Mouse (Mus musculus) thymus, postnatal 14 days (tissue): Measurements from ENCODE around the gene Syngr1.

ENCODE experiments used
- DNase-seq: peaks from one replicate; pipeline ENCODE4 v3.0.0; 2021

Gene Syngr1

DNA sequence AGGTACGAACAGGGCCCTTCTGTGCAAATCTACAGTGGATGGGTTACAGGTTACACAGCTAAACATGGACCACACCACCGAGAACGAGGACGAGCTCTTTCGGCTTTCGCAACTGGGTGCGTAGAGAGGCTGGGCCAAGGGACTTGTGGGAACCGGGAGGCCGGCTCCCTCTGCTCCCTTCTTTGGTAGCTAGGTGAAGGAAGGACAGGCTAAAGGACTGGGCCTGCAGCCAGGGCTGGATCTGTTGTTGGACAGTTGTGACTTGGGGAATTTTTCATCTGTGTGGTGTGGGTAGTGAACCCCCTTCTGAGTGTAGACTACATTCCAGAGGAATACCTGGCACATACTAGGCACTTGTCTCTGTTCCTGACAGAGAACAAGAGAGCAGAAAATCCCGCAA is 61.5 kb downstream of the Syngr1 start:
- DNase-seq, result no peak

DNA sequence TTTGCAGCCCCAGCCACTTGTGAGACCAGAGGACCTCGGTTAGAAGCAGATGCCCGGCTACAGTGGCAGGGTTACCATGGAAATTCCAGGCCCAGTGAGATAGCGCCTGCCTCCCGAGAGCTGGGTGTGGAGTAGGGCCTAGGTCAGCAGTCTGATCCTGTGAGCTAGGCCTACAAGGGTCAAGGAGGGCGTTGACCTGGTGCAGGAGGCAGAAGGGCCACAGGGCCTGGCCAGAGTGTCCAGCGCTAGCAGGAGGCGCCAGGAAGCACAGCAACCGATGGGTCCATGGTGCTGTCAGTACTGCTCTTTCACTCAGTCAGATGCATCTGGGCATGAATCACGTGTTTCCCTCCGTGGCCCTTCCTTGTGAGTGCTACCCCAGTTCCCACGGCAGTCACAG is 62.6 kb downstream of the Syngr1 start:
- no peak for DNase-seq

DNA sequence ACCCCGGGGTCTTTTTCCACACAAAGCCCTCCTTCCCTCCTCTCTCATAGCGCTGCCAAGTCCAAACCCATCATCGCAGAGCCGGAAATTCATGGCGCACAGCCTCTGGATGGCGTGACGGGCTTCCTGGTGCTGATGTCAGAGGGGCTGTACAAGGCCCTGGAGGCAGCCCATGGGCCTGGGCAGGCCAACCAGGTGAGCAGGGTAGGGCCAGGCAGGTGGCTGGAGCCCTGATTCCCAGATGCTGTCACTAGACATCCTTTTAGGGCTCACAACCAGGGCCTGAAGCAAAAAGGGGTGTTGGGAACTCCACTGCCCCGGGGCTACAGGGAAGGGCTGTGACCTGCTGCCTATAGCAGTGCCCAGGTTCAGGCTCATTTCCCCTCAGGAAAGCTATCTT is 64.6 kb downstream of the Syngr1 start:
- no peak for DNase-seq

GRCm38 (mm10) chr15:80157197-80157943 is 66.2 kb downstream of the Syngr1 start:
- no peak for DNase-seq

DNA sequence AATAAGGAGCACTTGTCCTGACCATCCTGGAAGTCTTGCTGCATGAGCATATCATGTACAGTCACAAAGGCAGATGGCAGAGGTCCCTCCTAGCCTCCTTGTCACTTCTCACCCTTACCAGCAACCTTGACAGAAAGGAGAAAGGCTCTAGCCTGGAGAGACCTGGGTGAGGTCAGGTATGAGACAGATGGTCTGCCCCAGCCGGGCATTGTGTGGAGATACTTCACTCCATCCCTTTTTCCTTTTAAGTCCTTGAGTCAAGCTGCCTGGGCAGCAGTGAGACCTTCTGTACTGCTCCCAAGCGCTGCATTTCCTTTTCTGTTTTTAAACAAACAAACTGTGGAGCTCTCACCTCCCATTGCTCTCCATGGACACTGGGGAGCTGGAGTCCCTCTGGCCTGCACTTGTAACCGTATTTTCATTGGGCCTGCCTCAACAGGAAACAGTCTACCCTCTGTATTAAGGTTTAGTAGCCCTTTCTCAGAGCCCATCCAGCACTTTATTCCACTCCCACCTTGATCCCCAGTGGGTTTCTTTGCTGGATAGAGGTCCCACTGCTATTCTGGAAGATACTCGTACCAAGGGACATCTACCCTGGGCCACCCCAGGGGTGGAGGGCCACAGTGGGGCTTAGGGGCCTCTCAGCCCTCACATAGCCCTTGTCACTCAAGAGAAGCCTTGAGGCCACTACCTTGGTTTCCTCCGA is 67.0 kb downstream of the Syngr1 start:
- DNase-seq, result no peak

GRCm38 (mm10) chr15:80158707-80159090 is 67.6 kb downstream of the Syngr1 start:
- no peak for DNase-seq

DNA sequence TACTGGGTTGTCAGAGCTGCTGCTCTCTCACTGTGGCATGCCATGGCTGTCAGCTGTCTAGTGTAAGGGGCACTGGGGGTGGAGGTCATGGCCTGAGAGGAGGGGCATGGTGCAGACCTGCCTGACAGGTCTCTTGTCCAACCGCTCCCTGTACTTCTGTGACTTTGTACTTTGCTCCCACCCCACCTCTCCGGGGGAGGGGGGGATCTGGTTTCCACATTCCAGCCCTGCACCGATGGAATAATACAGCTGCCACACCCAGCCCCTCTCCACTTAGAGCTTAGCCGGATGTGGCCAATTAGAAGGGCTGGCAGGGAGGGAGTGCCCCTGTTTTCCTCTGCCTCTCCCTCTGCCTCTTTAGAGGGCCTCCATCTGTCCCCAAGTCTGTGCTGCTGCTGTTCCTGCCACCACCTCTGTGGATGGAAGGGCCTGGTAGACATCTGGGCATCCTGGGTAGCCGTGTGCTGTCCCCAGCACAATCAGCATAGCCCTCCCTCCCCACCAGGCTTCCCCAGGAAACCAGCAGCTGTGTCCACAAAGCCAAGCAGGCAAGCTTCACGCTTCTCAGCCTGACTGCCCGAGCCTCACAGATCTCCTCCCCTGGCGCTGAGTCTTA is 68.3 kb downstream of the Syngr1 start:
- DNase-seq, result no peak

GRCm38 (mm10) chr15:80160223-80160622 is 69.1 kb downstream of the Syngr1 start:
- no peak for DNase-seq

GRCm38 (mm10) chr15:80160726-80161125 is 69.6 kb downstream of the Syngr1 start:
- no peak for DNase-seq

- DNase-seq, result no peak
Observed at GRCm38 (mm10) chr15:80161199-80161598, 70.1 kb downstream of the Syngr1 start.

DNA sequence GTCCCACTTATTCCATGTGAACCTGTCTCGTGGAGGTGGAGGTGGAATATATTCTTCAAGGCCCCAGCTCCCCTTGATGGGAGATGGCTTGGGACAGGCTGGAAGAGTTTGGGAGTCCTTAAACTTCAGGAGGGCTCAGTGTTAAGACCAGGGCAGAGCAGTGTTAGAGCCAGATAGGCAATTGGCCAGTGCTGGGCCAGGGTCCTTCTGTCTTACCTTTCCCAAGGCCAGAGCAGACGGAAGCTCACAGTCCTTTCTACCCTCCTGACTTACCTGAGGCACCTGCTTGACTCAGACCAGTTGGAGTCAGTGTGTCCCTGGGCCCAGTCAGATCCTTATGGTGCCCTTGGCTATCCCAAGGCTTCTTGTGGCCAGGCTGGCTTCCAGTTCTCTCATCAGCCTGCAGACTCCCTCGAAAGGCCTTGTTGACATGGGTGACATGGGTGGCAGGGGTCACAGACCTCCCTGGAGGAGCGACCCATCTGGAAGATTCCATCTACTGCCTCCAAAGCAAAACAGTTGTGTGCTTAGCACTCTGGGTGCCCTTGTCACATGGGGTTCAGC is 71.3 kb downstream of the Syngr1 start:
- DNase-seq, result no peak

- DNase-seq, result no peak
Observed at GRCm38 (mm10) chr15:80163274-80163673, 72.1 kb downstream of the Syngr1 start.

DNA sequence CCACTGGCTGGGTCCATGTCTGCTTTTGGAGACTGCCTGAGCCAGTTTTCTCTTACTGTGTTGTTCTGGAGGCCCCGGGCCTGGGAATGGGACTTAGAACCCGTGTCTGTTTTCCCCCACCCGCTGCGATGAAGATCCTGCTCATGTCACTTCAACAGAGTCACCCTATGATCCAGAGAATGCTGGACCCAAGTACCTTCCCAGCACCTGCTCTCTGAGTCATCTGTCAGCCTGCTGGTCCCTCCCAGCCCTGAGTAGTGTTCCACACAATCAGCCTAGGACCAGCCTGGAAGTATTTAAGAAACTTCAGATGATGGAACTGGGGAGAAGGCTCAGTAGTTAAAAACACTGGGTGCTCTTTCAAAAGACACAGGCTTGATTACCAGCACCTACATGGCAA is 72.6 kb downstream of the Syngr1 start:
- no peak for DNase-seq

DNA sequence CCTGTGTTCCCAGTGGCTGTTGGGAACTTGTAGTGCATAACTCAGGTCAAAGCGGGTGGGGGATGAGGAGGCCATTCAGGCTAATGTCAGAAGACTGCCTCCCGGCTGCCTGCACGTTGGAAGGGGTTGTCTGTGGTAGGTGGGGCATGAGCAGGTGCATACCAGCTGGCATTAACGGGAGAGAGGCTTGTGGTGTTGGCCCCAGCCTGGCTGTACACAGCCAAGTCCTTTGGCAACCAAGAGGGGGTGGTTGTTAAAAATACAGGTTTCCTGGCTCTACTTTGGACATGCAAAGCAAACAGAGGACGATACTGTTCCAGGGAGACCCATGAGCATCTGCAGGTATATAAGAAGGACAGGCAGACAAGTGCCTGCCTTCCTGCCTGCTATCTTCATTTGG is 74.3 kb downstream of the Syngr1 start:
- DNase-seq, result no peak
